Mouse (Mus musculus): ENCODE data around the gene Zfp273.
"Not testable (repeated sequence)": the region's sequence is repeated elsewhere in the genome, so short reads cannot be mapped to it uniquely, and the experiment has no call there.

Zfp273 gene

GRCm38 (mm10) chr13:67813710-67814660, at the start of gene Zfp273:
Zfp273 (plus strand) TSS chr13:67813740.
- in situ Hi-C loops (cut with MboI), result no loop called here

DNA sequence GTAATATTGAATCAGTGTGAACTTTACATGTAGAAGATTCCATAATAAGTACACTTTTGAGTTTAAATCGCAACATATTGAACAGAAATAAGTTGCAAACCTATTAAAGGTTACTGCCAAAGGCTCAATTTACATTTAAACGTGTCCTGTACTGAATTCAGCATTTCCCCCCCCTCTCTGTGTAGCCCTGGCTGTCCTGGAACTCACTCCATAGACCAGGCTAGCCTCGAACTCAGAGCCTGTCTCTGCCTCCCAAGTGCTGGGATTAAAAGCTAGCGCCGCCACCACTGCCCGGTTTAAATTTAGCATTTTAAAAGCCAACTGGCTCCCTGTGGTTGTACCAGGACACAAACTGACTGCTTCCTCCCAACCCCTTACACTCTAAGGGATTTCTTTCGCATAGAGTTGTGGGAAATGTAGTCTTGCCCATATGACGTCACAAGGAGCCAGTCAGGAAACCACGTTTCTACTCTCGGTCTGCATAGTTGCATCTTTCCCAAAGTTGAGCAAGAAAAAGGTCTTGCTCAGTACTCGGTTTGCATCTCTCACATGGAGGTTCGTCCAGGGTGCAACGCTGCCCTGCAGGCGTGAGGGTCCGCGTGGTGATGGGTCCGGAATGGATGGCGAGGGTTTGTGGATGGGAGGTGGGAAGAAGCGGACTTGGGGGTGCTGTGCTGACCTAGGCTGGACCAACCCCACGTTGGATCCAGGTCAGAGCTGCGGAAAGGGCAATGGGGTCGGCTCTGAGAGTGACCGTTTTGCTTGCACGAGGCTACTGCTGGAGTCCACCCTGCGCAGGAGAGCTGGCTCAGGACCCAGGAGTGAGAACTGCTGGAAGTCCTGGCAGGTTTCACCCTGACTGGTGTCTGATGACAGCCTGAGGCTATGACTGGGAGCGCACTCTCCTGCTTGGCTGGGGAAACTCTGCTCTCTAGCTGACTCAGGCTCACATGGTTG, 34.0 kb upstream of the Zfp273 start, which contains the start of gene Zfp493:
Gene Zfp493 (plus strand): TSS at position 429 of the 957 bp plus-strand sequence.
- in situ Hi-C loops (cut with MboI), result no loop called here

- in situ Hi-C loops (cut with MboI), result no loop called here
Observed at GRCm38 (mm10) chr13:67791921-67792455, 21.6 kb upstream of the Zfp273 start.

DNA sequence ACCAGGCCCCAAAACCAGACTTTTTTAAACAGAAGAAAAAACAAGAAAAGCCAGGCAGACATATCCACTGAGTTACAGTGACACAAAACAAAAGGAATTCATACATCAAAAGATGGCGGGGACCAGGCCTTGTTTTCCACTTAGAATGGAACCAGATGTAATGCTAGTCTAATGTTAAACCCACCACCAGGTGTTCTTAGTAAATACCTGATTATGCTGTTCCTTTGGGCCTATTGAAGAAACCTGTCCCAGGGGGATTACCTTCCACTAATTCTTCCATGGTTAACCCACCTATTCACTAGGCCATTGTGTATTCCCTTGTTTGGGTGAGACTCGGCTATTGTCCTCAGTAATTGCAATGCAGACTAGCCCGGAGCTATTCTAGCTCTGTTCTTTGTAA, 14.9 kb upstream of the Zfp273 start:
- in situ Hi-C loops (cut with MboI), result no loop called here

GRCm38 (mm10) chr13:67799151-67799550, 14.4 kb upstream of the Zfp273 start:
- in situ Hi-C loops (cut with MboI), result not testable (repeated sequence)

- in situ Hi-C loops (cut with MboI), result no loop called here
Observed at GRCm38 (mm10) chr13:67811651-67812210, 1.8 kb upstream of the Zfp273 start.

DNA sequence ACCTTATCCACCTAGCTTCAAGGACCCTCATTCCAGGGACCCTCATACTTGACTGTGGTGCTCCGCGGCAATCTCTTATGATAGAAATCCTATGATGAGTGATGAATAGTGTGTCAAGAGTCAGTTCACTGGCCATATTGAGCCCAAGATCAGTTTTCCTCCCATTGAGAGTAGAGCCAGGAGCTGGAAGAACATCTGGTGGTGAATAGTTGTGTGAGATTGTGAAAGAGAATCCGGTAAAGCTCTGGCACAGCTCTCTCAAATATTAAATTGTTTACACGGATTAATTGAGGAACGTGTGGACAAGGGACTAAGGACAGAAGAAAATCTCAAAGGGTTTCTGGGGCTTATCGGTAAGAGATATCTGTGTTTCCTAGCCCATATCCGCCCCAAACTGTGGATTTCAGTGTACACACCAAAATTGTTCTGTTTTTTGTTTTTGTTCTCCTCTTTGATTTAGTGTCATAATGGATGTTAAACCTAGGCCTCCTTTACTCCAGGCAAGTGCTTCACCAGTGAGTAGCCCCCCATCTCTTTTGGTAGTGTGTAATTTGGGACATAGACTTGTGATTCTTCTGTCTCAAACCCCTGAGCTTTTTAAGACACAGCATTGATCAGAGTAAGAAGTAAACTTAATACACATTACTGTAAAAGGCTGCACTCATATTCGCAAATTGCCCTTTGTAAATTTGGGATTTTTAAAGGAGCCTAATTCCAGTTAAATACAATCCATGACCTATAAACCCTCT, 405 bp upstream of the Zfp273 start:
- in situ Hi-C loops (cut with MboI), result no loop called here

DNA sequence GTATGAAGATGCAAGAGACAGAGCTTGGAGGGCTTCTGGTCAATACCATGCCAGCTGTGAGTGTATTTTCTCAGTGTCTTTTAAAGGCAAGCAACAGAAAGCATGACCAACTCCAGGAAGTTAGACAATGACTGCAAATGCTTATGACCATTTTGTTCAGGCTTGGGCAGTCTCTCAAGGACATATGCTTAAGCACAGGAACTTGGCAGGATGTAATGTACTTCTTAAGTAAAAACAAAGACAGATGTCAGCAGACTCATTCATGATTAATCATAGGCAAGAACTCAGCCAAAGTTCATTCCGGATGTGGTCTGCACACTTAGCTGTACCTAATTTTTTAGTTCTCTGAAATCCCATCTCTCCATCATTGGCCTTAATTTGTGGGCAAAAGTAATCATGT, 5.1 kb downstream of the Zfp273 start:
- in situ Hi-C loops (cut with MboI), result no loop called here

GRCm38 (mm10) chr13:67830911-67831336, 17.4 kb downstream of the Zfp273 start, which contains the start of gene Gm10037:
Gm10037 (plus strand) TSS chr13:67831106.
- in situ Hi-C loops (cut with MboI), result no loop called here

DNA sequence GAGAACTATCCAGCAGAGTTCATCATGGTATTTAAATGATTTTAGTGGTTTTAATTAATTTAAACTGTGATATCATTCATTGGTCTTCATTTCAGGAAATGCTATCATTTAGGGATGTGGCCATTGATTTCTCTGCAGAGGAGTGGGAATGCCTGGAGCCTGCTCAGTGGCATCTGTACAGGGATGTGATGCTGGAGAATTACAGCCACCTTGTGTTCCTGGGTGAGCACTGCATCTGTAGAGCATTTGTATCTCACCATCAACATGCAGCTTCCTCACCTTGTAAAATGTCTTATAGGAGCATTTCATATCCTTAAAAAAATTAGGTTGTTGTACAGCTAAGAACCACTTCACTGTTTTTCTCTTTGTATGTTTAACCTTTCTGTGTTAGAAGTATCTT, 19.6 kb downstream of the Zfp273 start:
- in situ Hi-C loops (cut with MboI), result not testable (repeated sequence)

- in situ Hi-C loops (cut with MboI), result no loop called here
Observed at GRCm38 (mm10) chr13:67843775-67844118, 30.2 kb downstream of the Zfp273 start.

DNA sequence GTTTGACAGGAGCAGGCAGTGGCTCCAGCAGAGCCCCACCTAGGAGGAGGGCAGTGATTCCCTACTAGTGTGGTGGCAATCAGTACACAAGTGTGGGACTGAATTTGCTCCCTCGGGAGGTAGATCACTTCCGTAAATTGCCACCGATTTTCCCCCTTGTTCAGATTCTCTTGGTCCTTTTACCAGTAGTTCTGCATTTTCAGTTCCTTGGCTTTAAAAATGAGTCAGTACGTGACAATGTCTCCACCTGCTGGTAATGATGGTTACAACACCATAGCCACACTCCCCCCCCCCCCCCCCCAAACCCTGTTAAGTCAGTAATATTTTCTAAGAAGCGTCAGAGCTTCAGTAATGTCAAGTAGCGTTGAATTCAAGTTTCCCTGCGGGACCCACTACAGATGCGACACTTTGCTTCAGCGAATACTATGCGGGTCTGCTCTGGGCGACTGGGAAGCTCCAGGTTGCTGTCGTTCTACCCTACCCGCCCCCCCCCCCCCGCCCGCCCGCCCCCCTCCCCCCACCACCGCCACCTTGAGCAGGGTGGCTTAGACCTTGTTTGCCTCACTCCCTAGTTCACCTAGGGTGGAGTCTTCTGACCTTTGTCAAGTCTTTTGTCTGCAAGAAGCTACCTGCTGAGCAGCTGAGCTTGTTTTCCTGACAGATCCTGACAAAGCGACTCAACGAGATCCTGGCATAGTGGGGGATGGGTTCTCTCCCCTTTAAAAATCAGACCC, 30.7 kb downstream of the Zfp273 start:
- in situ Hi-C loops (cut with MboI), result no loop called here

- in situ Hi-C loops (cut with MboI), result no loop called here
Observed at GRCm38 (mm10) chr13:67844853-67845194, 31.3 kb downstream of the Zfp273 start.

DNA sequence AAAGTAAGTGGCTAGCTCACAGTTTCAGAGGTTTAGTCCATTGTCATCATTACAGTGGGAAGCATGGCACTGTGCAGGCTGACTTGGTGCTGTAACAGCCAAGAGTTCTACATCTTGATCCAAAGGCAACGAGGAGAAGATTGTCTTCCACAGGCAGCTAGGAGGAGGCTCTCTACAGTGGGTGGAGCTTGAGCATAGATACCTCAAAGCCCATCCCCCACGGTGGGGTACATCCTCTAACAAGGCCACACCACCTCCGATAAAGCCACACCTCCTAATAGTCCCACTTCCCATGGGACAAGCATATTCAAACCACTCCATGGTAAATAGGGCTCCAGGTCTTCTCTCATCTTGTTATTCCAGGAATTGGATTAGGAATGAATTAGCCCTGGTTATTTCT, 36.8 kb downstream of the Zfp273 start:
- in situ Hi-C loops (cut with MboI), result no loop called here

DNA sequence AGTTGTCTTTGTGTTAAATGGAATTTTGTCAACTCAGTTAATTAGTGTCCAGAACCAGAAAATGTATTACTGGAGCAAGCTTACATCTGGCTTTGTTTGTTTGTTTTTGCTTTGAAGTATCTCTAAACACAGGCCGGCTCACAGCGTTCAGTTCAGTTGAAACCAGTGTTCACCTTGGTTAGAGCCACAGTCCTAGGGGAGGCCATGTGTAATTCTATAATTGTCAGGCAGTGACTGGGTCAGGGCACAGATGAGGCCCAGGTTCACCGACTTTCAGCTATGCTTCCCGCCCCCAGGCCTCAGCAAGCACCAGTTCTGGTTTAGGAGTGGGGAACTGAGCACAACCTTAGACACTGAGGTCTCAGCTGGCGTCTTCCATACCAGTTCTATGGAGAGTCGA, 39.6 kb downstream of the Zfp273 start:
- in situ Hi-C loops (cut with MboI), result no loop called here

DNA sequence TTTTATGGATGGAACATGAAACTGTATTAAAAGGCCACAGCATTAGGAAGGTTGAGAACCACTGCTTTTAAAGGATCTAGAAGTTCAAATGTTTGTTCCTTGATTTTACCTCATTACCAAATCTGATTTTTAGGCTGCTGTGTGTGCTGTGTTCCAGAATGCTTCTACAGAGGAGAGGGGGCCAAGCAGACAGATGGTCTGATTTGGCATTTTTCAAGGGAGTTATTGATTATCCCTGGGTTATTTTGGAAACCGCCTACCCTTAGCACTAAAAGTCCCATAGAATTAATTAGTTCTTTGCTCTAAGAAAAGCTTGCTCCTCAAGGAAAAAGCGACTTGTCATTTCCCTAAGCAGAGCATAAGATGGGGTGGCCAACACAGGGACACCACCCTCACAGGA, 40.4 kb downstream of the Zfp273 start:
- in situ Hi-C loops (cut with MboI), result no loop called here

DNA sequence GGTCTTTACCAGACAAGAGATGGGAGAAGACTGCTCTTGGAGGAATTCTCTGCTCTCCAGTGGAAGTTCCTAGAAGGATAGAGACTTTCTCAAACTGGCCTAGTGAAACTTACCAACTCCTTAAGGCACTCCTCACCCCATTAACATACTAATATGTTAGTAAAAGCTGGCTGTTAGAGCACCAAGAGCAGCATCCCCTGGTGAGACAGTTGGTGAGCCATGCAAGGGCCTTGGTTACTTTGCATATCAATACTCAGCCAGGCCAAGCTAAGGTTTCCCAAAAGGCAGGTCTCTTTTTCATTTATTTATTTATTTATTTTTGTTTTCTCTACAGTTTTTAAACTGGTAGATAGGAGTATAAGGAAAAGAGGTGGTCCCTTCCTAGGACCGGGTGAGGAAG, 43.8 kb downstream of the Zfp273 start:
- in situ Hi-C loops (cut with MboI), result no loop called here

DNA sequence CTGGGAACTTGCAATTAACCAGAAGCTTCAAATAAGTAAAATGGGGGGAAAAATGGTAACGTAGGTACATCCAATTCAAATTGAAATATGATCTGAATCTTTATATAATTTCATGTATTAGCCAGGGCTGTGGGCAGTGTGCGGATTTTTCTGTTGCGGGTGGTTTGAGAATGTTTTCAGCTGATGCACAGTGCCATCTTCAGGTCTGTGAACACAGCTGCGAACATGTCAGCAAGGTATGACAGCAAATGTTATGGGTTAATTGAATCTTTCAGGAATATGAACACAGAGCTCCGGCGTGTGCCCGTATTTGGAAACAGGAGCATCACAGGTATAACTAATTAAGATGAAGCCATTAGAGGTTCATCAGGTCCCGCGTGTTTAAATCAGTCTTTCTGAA, 49.0 kb downstream of the Zfp273 start:
- in situ Hi-C loops (cut with MboI), result no loop called here

DNA sequence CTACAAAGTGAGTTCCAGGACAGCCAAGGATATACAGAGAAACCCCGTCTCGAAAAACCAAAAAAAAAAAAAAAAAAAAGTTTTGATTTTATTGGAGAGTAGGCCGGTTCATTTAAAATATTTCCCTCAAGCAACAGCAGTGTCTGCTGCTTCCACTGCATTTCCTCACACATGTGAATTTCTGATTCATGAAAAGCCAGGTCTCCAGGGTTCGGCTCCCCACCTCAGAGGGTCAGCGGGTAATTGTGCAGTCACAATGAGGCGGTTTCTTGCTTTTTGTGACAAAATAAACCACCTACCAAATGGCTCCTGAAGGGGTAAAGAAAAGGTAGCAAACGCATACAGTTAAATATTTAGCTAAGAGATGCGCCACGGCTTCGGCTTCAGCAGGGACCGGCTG, 49.5 kb downstream of the Zfp273 start, which contains the start of gene BC048507:
Gene BC048507 (plus strand): TSS at position 301 of the 400 bp plus-strand sequence.
- in situ Hi-C loops (cut with MboI), result no loop called here

- in situ Hi-C loops (cut with MboI), result no loop called here
Observed at GRCm38 (mm10) chr13:67864764-67865350, 51.3 kb downstream of the Zfp273 start.

All from mature B cell (primary cell).